Mouse (Mus musculus) erythroblast, embryonic 14.5 days (primary cell): ENCODE data around the gene Atg2a.

ENCODE experiments used
- GATA1 ChIP-seq: IDR thresholded peaks from 2 replicates; pipeline ENCODE4 v1.6.1; 2012; ENCODE audit warnings: low read length, inconsistent platforms, mixed read lengths
- TAL1 ChIP-seq: IDR thresholded peaks from 3 replicates; pipeline ENCODE4 v1.6.1; 2012; ENCODE audit warnings: low read length, inconsistent platforms, mixed read lengths

DNA sequence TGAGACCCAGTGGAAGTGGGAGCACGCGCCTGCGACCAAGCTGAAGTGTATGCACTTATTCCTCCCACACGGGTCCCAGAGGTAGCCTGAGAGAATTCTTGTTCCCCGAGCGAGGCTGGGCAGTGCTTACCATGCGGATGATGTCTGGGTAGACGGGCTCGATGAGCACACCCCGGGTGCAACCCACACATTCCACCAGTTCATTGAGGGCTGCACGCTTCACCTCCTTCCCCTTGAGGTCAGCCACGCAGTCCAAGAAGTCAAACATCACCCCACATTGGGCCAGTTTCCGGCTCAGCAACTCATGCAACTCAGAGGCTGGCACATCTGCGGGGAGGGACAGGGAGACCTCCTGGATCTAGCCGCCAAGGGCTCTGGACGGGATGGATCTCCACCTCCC is 7.8 kb upstream of the Atg2a start:
- no peak for TF ChIP-seq GATA1
- TF ChIP-seq TAL1 = no peak
